Mouse (Mus musculus): Measurements from ENCODE around the gene Trabd2b. TPM values are rescaled to one million over a fixed set of nuclear protein-coding genes. Genes with fewer than 3 reads are reported as not detected.
A peak's percentile ranks its signal among the peaks of the same experiment; 100 is the strongest.

Gene Trabd2b
- total and polyA plus RNA-seq, 3 experiments, result 29.1 to 69.8 (median 60.1) TPM

DNA sequence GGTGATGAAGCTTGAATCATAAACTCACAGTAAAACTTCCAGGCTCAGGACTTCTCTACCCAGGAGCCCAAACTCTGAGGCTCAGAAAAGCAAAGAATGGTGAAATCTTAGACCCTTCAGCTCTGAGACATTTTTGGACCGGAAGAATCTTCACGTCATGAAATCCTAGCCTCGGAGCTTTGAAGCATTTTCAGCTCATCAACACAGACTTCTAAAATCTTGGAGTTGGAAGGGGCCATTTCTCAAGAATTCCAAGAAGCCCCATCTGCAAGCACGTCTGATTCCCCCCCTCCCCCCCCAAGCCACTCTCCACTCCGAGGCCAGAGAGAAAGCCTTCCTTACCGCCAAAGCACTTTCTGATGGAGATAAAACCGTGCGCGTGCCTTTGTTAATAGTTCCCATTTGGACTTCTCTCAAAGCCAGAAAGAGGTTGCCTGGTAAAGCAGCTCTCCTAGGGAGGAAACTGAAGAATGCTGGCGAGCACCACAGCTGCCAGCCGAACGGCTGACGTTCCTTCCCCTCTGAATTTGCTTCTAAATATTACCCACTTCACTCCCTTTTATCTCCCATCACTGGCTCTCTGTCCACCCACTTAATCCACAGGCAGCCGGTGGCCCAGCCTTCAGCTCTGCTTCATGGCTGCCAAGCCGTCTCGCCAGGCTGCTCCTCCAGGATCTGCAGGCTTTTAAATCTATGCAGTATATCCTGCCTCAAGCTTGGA is 9.6 kb downstream of the Trabd2b start:
- peak; percentile 41 to 77 for DNase-seq
- peak overlapping the region; percentile 46 for H3K27ac ChIP-seq
- H3K27me3 ChIP-seq (ENCODE audit: control insufficient read depth, insufficient read depth, low read length), result no peaks in the 10 kb centered on the region
- H3K4me3 ChIP-seq, result no peak overlapping the region
- peaks cover 10% of the 10 kb centered on the region for H3K4me1 ChIP-seq (ENCODE audit: control insufficient read depth, insufficient read depth, low read length)
- WGBS, result 19% methylated on average over 16 of the region's 16 CpGs
- TF ChIP-seq POLR2A (IDR thresholded peaks at IDR 0.05; ENCODE audit: insufficient read depth, low read depth, low read length) (no peak), CTCF (IDR thresholded peaks at IDR 0.05) (no peak), EP300 (IDR thresholded peaks at IDR 0.05; ENCODE audit: insufficient read depth, low read depth, low read length) (peak; percentile 60; the same call in 1 of the 2 replicates)
- intact Hi-C loops (cut with DNase I), result no loop called here
- peaks cover 11% of the 10 kb centered on the region for H3K36me3 ChIP-seq (ENCODE audit: control insufficient read depth, insufficient read depth, low read length)
- no peak overlapping the region for H3K9ac ChIP-seq (ENCODE audit: low read depth, low read length)
- no peaks in the 10 kb centered on the region; the same call in 1 of the 2 replicates for H3K79me2 ChIP-seq (replicated peaks; ENCODE audit: control insufficient read depth, insufficient read depth, low read length)

DNA sequence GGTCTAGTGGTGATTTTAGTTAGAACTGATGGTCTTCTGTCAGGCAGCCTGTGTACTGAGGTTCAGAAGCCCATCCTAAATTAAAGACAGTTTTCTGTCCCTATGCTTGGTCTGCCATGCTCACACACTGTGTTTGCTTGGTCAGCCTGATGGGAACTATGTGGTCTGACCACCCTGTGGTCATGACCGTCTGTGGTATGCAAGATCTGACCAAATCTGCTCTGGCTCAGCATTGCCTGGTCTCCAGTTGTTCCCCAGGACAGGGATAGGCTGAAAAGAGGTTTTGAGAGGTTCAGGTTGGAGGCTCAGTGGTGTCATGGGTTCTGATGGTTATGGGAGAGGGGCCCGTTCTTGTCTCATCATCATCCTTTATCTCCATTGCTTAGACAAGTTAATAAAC is 13.6 kb downstream of the Trabd2b start:
- no peaks in the 10 kb centered on the region for H3K27me3 ChIP-seq (ENCODE audit: control insufficient read depth, insufficient read depth, low read length)
- peaks cover 14% of the 10 kb centered on the region for H3K4me1 ChIP-seq (ENCODE audit: control insufficient read depth, insufficient read depth, low read length)
- WGBS, result 95% methylated on average over 2 of the region's 2 CpGs

GRCm38 (mm10) chr4:114423084-114423483 is 16.6 kb downstream of the Trabd2b start:
- Histone ChIP-seq H3K4me1 (ENCODE audit: control insufficient read depth, insufficient read depth, low read length) (peaks cover 9% of the 10 kb centered on the region), H3K79me2 (replicated peaks; ENCODE audit: control insufficient read depth, insufficient read depth, low read length) (no peaks in the 10 kb centered on the region; the same call in 1 of the 2 replicates), H3K36me3 (ENCODE audit: control insufficient read depth, insufficient read depth, low read length) (no peaks in the 10 kb centered on the region), H3K9ac (ENCODE audit: low read depth, low read length) (no peak overlapping the region), H3K27me3 (ENCODE audit: control insufficient read depth, insufficient read depth, low read length) (no peaks in the 10 kb centered on the region), H3K4me3 (no peak overlapping the region), H3K27ac (no peak overlapping the region)
- TF ChIP-seq EP300 (IDR thresholded peaks at IDR 0.05; ENCODE audit: insufficient read depth, low read depth, low read length), result no peak
- no peak for TF ChIP-seq POLR2A (IDR thresholded peaks at IDR 0.05; ENCODE audit: insufficient read depth, low read depth, low read length)
- no peak for TF ChIP-seq CTCF (IDR thresholded peaks at IDR 0.05)
- DNase-seq, result no peak
- WGBS, result 68% methylated on average over 6 of the region's 6 CpGs
- intact Hi-C loops (cut with DNase I), result no loop called here

More for the DNA sequence above, 13.6 kb downstream of the Trabd2b start:
- intact Hi-C loops (cut with DNase I), result no loop called here
- Histone ChIP-seq H3K9ac (ENCODE audit: low read depth, low read length) (no peak overlapping the region), H3K36me3 (ENCODE audit: control insufficient read depth, insufficient read depth, low read length) (peaks cover 9% of the 10 kb centered on the region), H3K27ac (no peak overlapping the region), H3K79me2 (replicated peaks; ENCODE audit: control insufficient read depth, insufficient read depth, low read length) (no peaks in the 10 kb centered on the region; the same call in 1 of the 2 replicates), H3K4me3 (no peak overlapping the region)
- no peak for DNase-seq
- TF ChIP-seq CTCF (IDR thresholded peaks at IDR 0.05), result no peak
- TF ChIP-seq EP300 (IDR thresholded peaks at IDR 0.05; ENCODE audit: insufficient read depth, low read depth, low read length), result no peak
- TF ChIP-seq POLR2A (IDR thresholded peaks at IDR 0.05; ENCODE audit: insufficient read depth, low read depth, low read length), result no peak

- H3K27me3 ChIP-seq (ENCODE audit: control insufficient read depth, insufficient read depth, low read length), result no peaks in the 10 kb centered on the region
- no peak for DNase-seq
- peaks cover 5% of the 10 kb centered on the region for H3K4me1 ChIP-seq (ENCODE audit: control insufficient read depth, insufficient read depth, low read length)
- intact Hi-C loops (cut with DNase I), result no loop called here
- no peak overlapping the region for H3K4me3 ChIP-seq
- no peak overlapping the region for H3K9ac ChIP-seq (ENCODE audit: low read depth, low read length)
- no peaks in the 10 kb centered on the region for H3K79me2 ChIP-seq (replicated peaks; ENCODE audit: control insufficient read depth, insufficient read depth, low read length)
- WGBS, result 51% methylated on average over 5 of the region's 5 CpGs
- no peak overlapping the region for H3K27ac ChIP-seq
- TF ChIP-seq POLR2A (IDR thresholded peaks at IDR 0.05; ENCODE audit: insufficient read depth, low read depth, low read length) (no peak), EP300 (IDR thresholded peaks at IDR 0.05; ENCODE audit: insufficient read depth, low read depth, low read length) (no peak), CTCF (IDR thresholded peaks at IDR 0.05) (no peak)
- peaks cover 2% of the 10 kb centered on the region; the same call in 1 of the 2 replicates for H3K36me3 ChIP-seq (ENCODE audit: control insufficient read depth, insufficient read depth, low read length)
These were observed 19.3 kb downstream of the Trabd2b start for GRCm38 (mm10) chr4:114425808-114426207.

- intact Hi-C loops (cut with DNase I), result no loop called here
- DNase-seq, result no peak
- Histone ChIP-seq H3K4me3 (no peak overlapping the region), H3K27ac (no peak overlapping the region), H3K79me2 (replicated peaks; ENCODE audit: control insufficient read depth, insufficient read depth, low read length) (no peaks in the 10 kb centered on the region), H3K4me1 (ENCODE audit: control insufficient read depth, insufficient read depth, low read length) (peaks cover 1% of the 10 kb centered on the region; the same call in 1 of the 2 replicates), H3K27me3 (ENCODE audit: control insufficient read depth, insufficient read depth, low read length) (no peaks in the 10 kb centered on the region), H3K9ac (ENCODE audit: low read depth, low read length) (no peak overlapping the region), H3K36me3 (ENCODE audit: control insufficient read depth, insufficient read depth, low read length) (peaks cover 2% of the 10 kb centered on the region; the same call in 1 of the 2 replicates)
- TF ChIP-seq CTCF (IDR thresholded peaks at IDR 0.05) (no peak), EP300 (IDR thresholded peaks at IDR 0.05; ENCODE audit: insufficient read depth, low read depth, low read length) (no peak), POLR2A (IDR thresholded peaks at IDR 0.05; ENCODE audit: insufficient read depth, low read depth, low read length) (no peak)
- WGBS, result 93% methylated on average over 2 of the region's 2 CpGs
These were observed 26.2 kb downstream of the Trabd2b start for GRCm38 (mm10) chr4:114432742-114433141.

GRCm38 (mm10) chr4:114433440-114433839 is 26.9 kb downstream of the Trabd2b start:
- H3K4me1 ChIP-seq (ENCODE audit: control insufficient read depth, insufficient read depth, low read length), result peaks cover 1% of the 10 kb centered on the region; the same call in 1 of the 2 replicates
- no peak overlapping the region for H3K4me3 ChIP-seq
- WGBS, result 84% methylated on average over 1 of the region's 1 CpGs
- no peak overlapping the region for H3K9ac ChIP-seq (ENCODE audit: low read depth, low read length)
- no peaks in the 10 kb centered on the region for H3K79me2 ChIP-seq (replicated peaks; ENCODE audit: control insufficient read depth, insufficient read depth, low read length)
- no peaks in the 10 kb centered on the region; the same call in 1 of the 2 replicates for H3K36me3 ChIP-seq (ENCODE audit: control insufficient read depth, insufficient read depth, low read length)
- DNase-seq, result no peak
- no peak overlapping the region for H3K27ac ChIP-seq
- intact Hi-C loops (cut with DNase I), result no loop called here
- TF ChIP-seq EP300 (IDR thresholded peaks at IDR 0.05; ENCODE audit: insufficient read depth, low read depth, low read length) (no peak), CTCF (IDR thresholded peaks at IDR 0.05) (no peak), POLR2A (IDR thresholded peaks at IDR 0.05; ENCODE audit: insufficient read depth, low read depth, low read length) (no peak)
- no peaks in the 10 kb centered on the region for H3K27me3 ChIP-seq (ENCODE audit: control insufficient read depth, insufficient read depth, low read length)

Measured in heart, adult 2 months (tissue).